Mouse (Mus musculus): Measurements from ENCODE around the gene Car15. TPM values are rescaled to one million over a fixed set of nuclear protein-coding genes. Genes with fewer than 3 reads are reported as not detected.
A peak's percentile ranks its signal among the peaks of the same experiment; 100 is the strongest.

Car15 gene
- polyA plus RNA-seq, 1 experiment from 2014 or later, result 4.5 TPM

GRCm38 (mm10) chr16:17851331-17851730 is 13.2 kb upstream of the Car15 start:
- WGBS, result 97% methylated on average over 5 of the region's 5 CpGs
- H3K4me2 ChIP-seq, result no peak overlapping the region
- no peak for ATAC-seq (ENCODE audit: low FRiP score)
- peaks cover 86% of the 10 kb centered on the region for H3K36me3 ChIP-seq
- H3K4me3 ChIP-seq, result no peak overlapping the region
- no peak overlapping the region for H3K27ac ChIP-seq
- H3K27me3 ChIP-seq, result no peaks in the 10 kb centered on the region
- no peaks in the 10 kb centered on the region for H3K4me1 ChIP-seq (replicated peaks)
- H3K9me3 ChIP-seq, result no peaks in the 10 kb centered on the region
- no peak overlapping the region for H3K9ac ChIP-seq

DNA sequence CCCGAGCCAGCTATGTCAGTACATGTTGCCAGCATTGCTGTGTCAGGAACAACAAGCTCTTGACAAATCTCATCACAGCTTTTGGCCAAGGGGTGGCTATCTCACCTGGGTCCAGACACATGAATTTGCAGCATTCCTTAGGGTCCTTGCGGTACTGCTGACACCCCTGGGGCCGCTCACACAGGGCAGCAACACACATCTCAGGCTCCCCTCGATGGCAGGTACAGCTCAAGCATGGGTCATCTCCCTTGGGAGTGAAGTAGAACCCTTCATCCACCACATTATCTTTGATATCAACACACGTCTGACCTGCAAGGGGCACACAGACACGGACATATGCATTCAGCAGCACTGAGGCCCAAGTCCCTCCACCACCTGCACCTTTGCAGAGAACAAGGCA is 11.3 kb upstream of the Car15 start:
- H3K9ac ChIP-seq, result no peak overlapping the region
- no peak overlapping the region for H3K27ac ChIP-seq
- H3K27me3 ChIP-seq, result no peaks in the 10 kb centered on the region
- peaks cover 88% of the 10 kb centered on the region for H3K36me3 ChIP-seq
- H3K4me1 ChIP-seq (replicated peaks), result no peaks in the 10 kb centered on the region
- H3K4me2 ChIP-seq, result no peak overlapping the region
- WGBS, result 89% methylated on average over 6 of the region's 6 CpGs
- H3K9me3 ChIP-seq, result no peaks in the 10 kb centered on the region
- no peak; the same call in 1 of the 2 replicates for ATAC-seq (ENCODE audit: low FRiP score)
- no peak overlapping the region for H3K4me3 ChIP-seq

GRCm38 (mm10) chr16:17848928-17849327 is 10.8 kb upstream of the Car15 start:
- H3K9me3 ChIP-seq, result no peaks in the 10 kb centered on the region
- WGBS, result 40% methylated on average over 1 of the region's 1 CpGs
- H3K9ac ChIP-seq, result 0 out of 2 replicates have a peak overlapping the region, but pooled peaks have one; percentile 49
- H3K27me3 ChIP-seq, result no peaks in the 10 kb centered on the region
- no peaks in the 10 kb centered on the region for H3K4me1 ChIP-seq (replicated peaks)
- no peak overlapping the region for H3K4me2 ChIP-seq
- peak; percentile 54 for ATAC-seq (ENCODE audit: low FRiP score)
- H3K36me3 ChIP-seq, result peaks cover 88% of the 10 kb centered on the region
- peak overlapping the region; percentile 82 for H3K27ac ChIP-seq
- no peak overlapping the region for H3K4me3 ChIP-seq

DNA sequence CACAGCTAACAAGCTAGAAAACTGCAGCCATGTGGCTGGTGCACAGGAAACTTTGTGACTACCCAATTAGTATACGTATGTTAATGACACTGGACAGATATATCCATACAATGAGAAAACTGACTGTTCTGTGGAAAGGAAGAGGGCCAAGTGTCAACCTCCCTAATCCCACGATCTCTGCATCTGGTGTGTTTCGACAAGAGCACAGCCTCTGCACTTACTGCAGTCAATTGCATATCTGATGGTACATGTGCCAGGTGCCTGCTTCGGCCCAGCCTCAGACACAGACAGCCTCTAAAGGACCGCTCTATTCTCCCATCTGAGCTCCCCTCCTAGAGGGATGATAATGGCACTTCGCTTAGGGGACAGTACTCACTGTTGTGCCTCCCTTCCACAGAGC is 10.3 kb upstream of the Car15 start:
- ATAC-seq (ENCODE audit: low FRiP score), result peak; percentile 40

GRCm38 (mm10) chr16:17843701-17844365 is 5.7 kb upstream of the Car15 start:
- Histone ChIP-seq H3K9me3 (no peaks in the 10 kb centered on the region), H3K4me1 (replicated peaks) (no peaks in the 10 kb centered on the region), H3K36me3 (peaks cover 92% of the 10 kb centered on the region), H3K27me3 (no peaks in the 10 kb centered on the region), H3K9ac (no peak overlapping the region), H3K4me3 (no peak overlapping the region), H3K4me2 (no peak overlapping the region), H3K27ac (no peak overlapping the region)
- WGBS, result 94% methylated on average over 10 of the region's 10 CpGs
- no peak for ATAC-seq (ENCODE audit: low FRiP score)

More for the DNA sequence above, 10.3 kb upstream of the Car15 start:
- Histone ChIP-seq H3K4me1 (replicated peaks) (no peaks in the 10 kb centered on the region), H3K27me3 (no peaks in the 10 kb centered on the region), H3K9me3 (no peaks in the 10 kb centered on the region), H3K4me3 (no peak overlapping the region), H3K9ac (peak overlapping the region; percentile 49; the same call in 1 of the 2 replicates), H3K27ac (peak overlapping the region; percentile 82), H3K4me2 (no peak overlapping the region), H3K36me3 (peaks cover 89% of the 10 kb centered on the region)
- 97% methylated on average over 6 of the region's 6 CpGs for WGBS

- ATAC-seq (ENCODE audit: low FRiP score), result no peak
- no peaks in the 10 kb centered on the region for H3K9me3 ChIP-seq
- no peak overlapping the region for H3K9ac ChIP-seq
- 96% methylated on average over 7 of the region's 7 CpGs for WGBS
- no peaks in the 10 kb centered on the region for H3K4me1 ChIP-seq (replicated peaks)
- H3K36me3 ChIP-seq, result peaks cover 85% of the 10 kb centered on the region
- H3K4me3 ChIP-seq, result no peak overlapping the region
- no peak overlapping the region for H3K27ac ChIP-seq
- H3K4me2 ChIP-seq, result no peak overlapping the region
- peaks cover 11% of the 10 kb centered on the region for H3K27me3 ChIP-seq
Observed at GRCm38 (mm10) chr16:17842437-17842836, 4.3 kb upstream of the Car15 start.

DNA sequence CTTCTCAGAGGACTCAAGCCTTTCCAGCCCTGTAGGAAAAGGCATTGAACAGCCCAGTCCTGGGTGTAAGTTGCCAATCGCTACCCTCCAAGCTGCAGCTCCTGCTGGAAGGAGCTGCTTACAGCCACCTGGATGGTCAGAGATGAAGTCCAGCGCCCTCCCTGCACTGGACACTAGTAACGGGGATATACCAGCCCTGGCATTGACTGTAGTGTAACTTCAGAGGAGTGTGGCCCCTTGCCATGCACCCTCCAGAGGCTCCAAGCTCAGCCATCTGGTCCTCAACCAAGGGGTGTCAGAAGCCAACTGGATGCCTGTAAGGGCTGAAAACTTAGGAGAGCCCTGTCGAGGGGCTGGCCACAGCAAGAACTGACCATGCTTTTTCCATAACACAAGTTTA is 1.8 kb upstream of the Car15 start:
- Histone ChIP-seq H3K9ac (0 out of 2 replicates have a peak overlapping the region, but pooled peaks have one; percentile 35), H3K4me1 (replicated peaks) (peaks cover 7% of the 10 kb centered on the region), H3K4me3 (no peak overlapping the region), H3K27me3 (peaks cover 35% of the 10 kb centered on the region), H3K4me2 (no peak overlapping the region), H3K9me3 (no peaks in the 10 kb centered on the region), H3K36me3 (peaks cover 61% of the 10 kb centered on the region), H3K27ac (no peak overlapping the region)
- WGBS, result 91% methylated on average over 4 of the region's 4 CpGs
- no peak for ATAC-seq (ENCODE audit: low FRiP score)

GRCm38 (mm10) chr16:17835481-17835880 is 2.7 kb downstream of the Car15 start:
- Histone ChIP-seq H3K27me3 (peaks cover 80% of the 10 kb centered on the region), H3K27ac (no peak overlapping the region), H3K4me2 (no peak overlapping the region), H3K4me1 (replicated peaks) (peaks cover 31% of the 10 kb centered on the region), H3K36me3 (peaks cover 16% of the 10 kb centered on the region), H3K9ac (peak overlapping the region; percentile 15; the same call in 1 of the 2 replicates), H3K4me3 (no peak overlapping the region), H3K9me3 (no peaks in the 10 kb centered on the region)
- 49% methylated on average over 13 of the region's 13 CpGs for WGBS
- ATAC-seq (ENCODE audit: low FRiP score), result no peak

DNA sequence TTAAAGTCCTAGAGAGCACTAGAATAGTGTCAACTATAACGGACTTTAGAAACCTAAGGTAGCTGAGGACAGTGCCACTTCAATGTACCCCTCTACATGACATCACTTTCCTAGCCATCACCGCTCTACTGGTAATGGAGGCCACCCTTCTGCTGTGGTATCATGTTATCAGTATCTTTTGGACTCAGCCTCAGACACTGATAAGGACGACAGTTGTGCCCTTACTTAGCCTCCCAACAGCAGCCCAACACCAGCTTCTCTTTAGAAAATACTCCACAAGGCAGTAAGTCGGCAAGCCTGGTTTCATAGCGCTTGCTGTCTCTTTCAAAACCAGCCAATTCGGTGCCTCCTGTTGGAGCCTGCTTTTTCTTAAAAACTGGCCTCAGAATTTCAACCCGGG is 3.6 kb downstream of the Car15 start:
- Histone ChIP-seq H3K36me3 (peaks cover 6% of the 10 kb centered on the region; the same call in 1 of the 2 replicates), H3K4me2 (peak overlapping the region; percentile 77), H3K4me3 (peak overlapping the region; percentile 66), H3K4me1 (replicated peaks) (peaks cover 31% of the 10 kb centered on the region), H3K9me3 (no peaks in the 10 kb centered on the region), H3K9ac (peak overlapping the region; percentile 89), H3K27ac (peak overlapping the region; percentile 94), H3K27me3 (peaks cover 90% of the 10 kb centered on the region)
- ATAC-seq (ENCODE audit: low FRiP score), result no peak
- WGBS, result 51% methylated on average over 7 of the region's 7 CpGs

GRCm38 (mm10) chr16:17833681-17834399 is 4.3 kb downstream of the Car15 start:
- H3K4me3 ChIP-seq, result peak overlapping the region; percentile 66
- WGBS, result under 1% methylated on average over 83 of the region's 103 CpGs
- H3K36me3 ChIP-seq, result peaks cover 4% of the 10 kb centered on the region; the same call in 1 of the 2 replicates
- peak overlapping the region; percentile 77 for H3K4me2 ChIP-seq
- peak overlapping the region; percentile 89 for H3K9ac ChIP-seq
- peak overlapping the region; percentile 94 for H3K27ac ChIP-seq
- peak; percentile 68 for ATAC-seq (ENCODE audit: low FRiP score)
- peaks cover 31% of the 10 kb centered on the region for H3K4me1 ChIP-seq (replicated peaks)
- H3K9me3 ChIP-seq, result no peaks in the 10 kb centered on the region
- peaks cover 94% of the 10 kb centered on the region for H3K27me3 ChIP-seq

- peak overlapping the region; percentile 66 for H3K4me3 ChIP-seq
- H3K9ac ChIP-seq, result peak overlapping the region; percentile 89
- H3K27me3 ChIP-seq, result peaks cover 93% of the 10 kb centered on the region
- H3K27ac ChIP-seq, result peak overlapping the region; percentile 94
- ATAC-seq (ENCODE audit: low FRiP score), result peak; percentile 79
- peaks cover 31% of the 10 kb centered on the region for H3K4me1 ChIP-seq (replicated peaks)
- no peaks in the 10 kb centered on the region for H3K9me3 ChIP-seq
- H3K36me3 ChIP-seq, result no peaks in the 10 kb centered on the region
- WGBS, result under 1% methylated on average over 27 of the region's 37 CpGs
- H3K4me2 ChIP-seq, result peak overlapping the region; percentile 77
Observed at GRCm38 (mm10) chr16:17833321-17833680, 4.9 kb downstream of the Car15 start.

DNA sequence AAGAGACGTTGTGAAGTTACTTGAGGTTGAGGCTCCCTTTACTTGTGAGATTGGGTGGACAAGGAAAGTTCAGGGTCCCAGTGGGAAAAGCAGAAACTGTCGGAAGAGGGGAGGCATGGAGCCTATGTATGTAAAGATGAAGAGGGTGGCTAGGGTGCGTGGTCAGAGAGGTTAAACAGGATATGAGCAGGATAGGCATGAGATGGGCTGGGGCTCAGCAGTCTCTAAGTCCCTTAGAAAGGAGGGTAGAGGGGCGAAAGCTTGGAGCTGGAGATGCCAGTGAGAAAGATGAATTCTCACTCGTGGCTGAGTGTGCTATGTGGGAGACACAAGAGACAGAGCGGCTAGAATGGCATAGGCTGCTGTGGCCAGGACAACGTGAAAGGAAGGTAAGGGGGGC is 5.3 kb downstream of the Car15 start, which contains the start of gene B830017H08Rik:
Gene B830017H08Rik, plus strand, starts transcription at position 301 of the 400 bp plus-strand sequence.
- Histone ChIP-seq H3K4me3 (peak within 1 kb of the TSS; percentile 66), H3K9me3 (no peaks in the 10 kb centered on the region), H3K36me3 (no peaks in the 10 kb centered on the region), H3K27me3 (peaks cover 89% of the 10 kb centered on the region), H3K4me1 (replicated peaks) (peaks cover 31% of the 10 kb centered on the region), H3K4me2 (peak within 1 kb of the TSS; percentile 77), H3K9ac (peak within 1 kb of the TSS; percentile 89), H3K27ac (peak within 1 kb of the TSS; percentile 94)
- ATAC-seq (ENCODE audit: low FRiP score), result no peak; the same call in 1 of the 2 replicates
- 20% methylated on average over 7 of the region's 7 CpGs for WGBS

Data from hindbrain, embryonic 13.5 days (tissue).